Comparison of ENCODE assay signal across 11 mouse cellular contexts in the genomic region with DNA sequence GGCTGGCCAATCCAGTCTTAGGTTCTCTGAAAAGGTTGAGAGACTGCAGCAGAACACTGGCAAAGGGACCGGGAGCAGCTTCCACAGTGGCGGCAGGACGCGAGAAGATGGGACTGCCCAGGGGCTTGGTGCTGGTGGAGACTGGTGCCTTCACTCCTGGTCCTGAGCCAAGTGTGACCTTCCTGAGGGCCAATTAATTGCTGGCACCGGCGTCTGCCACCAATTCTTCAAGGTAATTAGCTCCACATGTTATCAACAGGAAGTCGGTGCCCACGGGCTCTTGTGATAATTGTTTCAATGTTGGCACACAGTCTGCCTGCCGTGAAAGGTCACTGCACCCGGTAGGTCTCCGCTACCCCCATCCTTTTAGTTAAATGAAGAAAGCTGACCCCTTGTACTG. TPM values are rescaled to one million over a fixed set of nuclear protein-coding genes. Genes with fewer than 3 reads are reported as not detected.
A peak's percentile ranks its signal among the peaks of the same experiment; 100 is the strongest.
DNase-seq lines count a peak whose midpoint lies in the region; ATAC-seq lines count a peak whose summit lies in the region.
"Had no signal": no experiment of that assay in that cellular context is flagged by ENCODE, and none has a peak within 500 bp of the region (broad histone marks: within the 10 kb centered on the region; RNA-seq: fewer than 3 reads in every experiment).

No protein-coding gene starts in this region.

- no peaks in the 10 kb centered on the region for H3K9me3 ChIP-seq in forebrain, embryonic 14.5 days (replicated peaks; ENCODE audit: control insufficient read depth, low read length)
- no peaks in the 10 kb centered on the region for H3K9me3 ChIP-seq in forebrain, embryonic 11.5 days (ENCODE audit: control insufficient read depth, low read length)
- H3K9me3 ChIP-seq in neural tube, embryonic 13.5 days: no peaks in the 10 kb centered on the region
- no peaks in the 10 kb centered on the region for H3K9me3 ChIP-seq in embryonic facial prominence, embryonic 10.5 days
- no peaks in the 10 kb centered on the region for H3K9me3 ChIP-seq in neural tube, embryonic 15.5 days (replicated peaks)

- no peaks in the 10 kb centered on the region for H3K36me3 ChIP-seq in forebrain, embryonic 14.5 days (ENCODE audit: control insufficient read depth, insufficient read depth, low read length)
- H3K36me3 ChIP-seq in forebrain, embryonic 11.5 days (ENCODE audit: control insufficient read depth, insufficient read depth, low read length): no peaks in the 10 kb centered on the region
- no peaks in the 10 kb centered on the region for H3K36me3 ChIP-seq in neural tube, embryonic 13.5 days
- H3K36me3 ChIP-seq in embryonic facial prominence, embryonic 10.5 days (replicated peaks): no peaks in the 10 kb centered on the region
- H3K36me3 ChIP-seq in neural tube, embryonic 15.5 days: no peaks in the 10 kb centered on the region

- H3K9ac ChIP-seq in forebrain, embryonic 14.5 days (ENCODE audit: low read length): no peak overlapping the region
- no peak overlapping the region for H3K9ac ChIP-seq in forebrain, embryonic 11.5 days (ENCODE audit: low read length)
- H3K9ac ChIP-seq in neural tube, embryonic 13.5 days: no peak overlapping the region
- no peak overlapping the region for H3K9ac ChIP-seq in neural tube, embryonic 15.5 days (replicated peaks)
- H3K9ac ChIP-seq: lung, embryonic 14.5 days had no signal

- H3K27me3 ChIP-seq in forebrain, embryonic 14.5 days (replicated peaks; ENCODE audit: control insufficient read depth, insufficient read depth, low read length): no peaks in the 10 kb centered on the region
- H3K27me3 ChIP-seq in forebrain, embryonic 11.5 days (ENCODE audit: control insufficient read depth, insufficient read depth, low read length): no peaks in the 10 kb centered on the region
- peaks cover 40% of the 10 kb centered on the region for H3K27me3 ChIP-seq in neural tube, embryonic 13.5 days
- peaks cover 4% of the 10 kb centered on the region for H3K27me3 ChIP-seq in embryonic facial prominence, embryonic 10.5 days (replicated peaks; ENCODE audit: low read depth, poor library complexity, severe bottlenecking)
- H3K27me3 ChIP-seq in neural tube, embryonic 15.5 days (replicated peaks): peaks cover 8% of the 10 kb centered on the region; the same call in 1 of the 2 replicates

- WGBS in forebrain, embryonic 14.5 days: 29% methylated on average over 11 of the region's 11 CpGs
- WGBS in forebrain, embryonic 11.5 days: 67% methylated on average over 11 of the region's 11 CpGs
- WGBS in neural tube, embryonic 13.5 days: 45% methylated on average over 11 of the region's 11 CpGs
- 42% methylated on average over 11 of the region's 11 CpGs for WGBS in embryonic facial prominence, embryonic 10.5 days
- 35% methylated on average over 11 of the region's 11 CpGs for WGBS in neural tube, embryonic 15.5 days

- no peak overlapping the region for H3K4me2 ChIP-seq in forebrain, embryonic 14.5 days (ENCODE audit: low read length)
- H3K4me2 ChIP-seq in forebrain, embryonic 11.5 days (ENCODE audit: low read depth, low read length, severe bottlenecking): no peak overlapping the region
- H3K4me2 ChIP-seq in neural tube, embryonic 13.5 days: no peak overlapping the region
- H3K4me2 ChIP-seq in neural tube, embryonic 15.5 days: peak overlapping the region; percentile 1; the same call in 1 of the 2 replicates
- H3K4me2 ChIP-seq: lung, embryonic 14.5 days had no signal

- H3K27ac ChIP-seq in forebrain, embryonic 14.5 days (ENCODE audit: low read depth, low read length): no peak overlapping the region
- H3K27ac ChIP-seq in forebrain, embryonic 11.5 days (ENCODE audit: low read depth, low read length): no peak overlapping the region
- H3K27ac ChIP-seq in neural tube, embryonic 13.5 days (replicated peaks): no peak overlapping the region
- peak overlapping the region; percentile 40; the same call in 1 of the 2 replicates for H3K27ac ChIP-seq in embryonic facial prominence, embryonic 10.5 days (replicated peaks)
- no peak overlapping the region for H3K27ac ChIP-seq in neural tube, embryonic 15.5 days (replicated peaks)

- intact Hi-C loops in left cerebral cortex, postnatal 14 days (cut with DNase I): no loop called here

- no peaks in the 10 kb centered on the region for H3K4me1 ChIP-seq in forebrain, embryonic 14.5 days (ENCODE audit: control insufficient read depth, insufficient read depth, low read length)
- no peaks in the 10 kb centered on the region for H3K4me1 ChIP-seq in forebrain, embryonic 11.5 days (replicated peaks; ENCODE audit: control insufficient read depth, insufficient read depth, low read length)
- H3K4me1 ChIP-seq in neural tube, embryonic 13.5 days (replicated peaks): peaks cover 16% of the 10 kb centered on the region
- H3K4me1 ChIP-seq in embryonic facial prominence, embryonic 10.5 days: peaks cover 20% of the 10 kb centered on the region
- peaks cover 15% of the 10 kb centered on the region for H3K4me1 ChIP-seq in neural tube, embryonic 15.5 days

- ATAC-seq in forebrain, embryonic 14.5 days: peak; percentile 70; the same call in 1 of the 2 replicates
- ATAC-seq in forebrain, embryonic 11.5 days (replicated peaks; ENCODE audit: low FRiP score): no peak
- peak; percentile 43; the same call in 1 of the 2 replicates for ATAC-seq in neural tube, embryonic 13.5 days (ENCODE audit: low read depth)
- ATAC-seq in neural tube, embryonic 15.5 days (ENCODE audit: low FRiP score): peak; percentile 57; the same call in 1 of the 2 replicates
- ATAC-seq: inflammation-experienced regulatory T-cells, adult 6 months had no signal

- no peak overlapping the region for H3K4me3 ChIP-seq in forebrain, embryonic 14.5 days (ENCODE audit: low read depth, low read length)
- no peak overlapping the region for H3K4me3 ChIP-seq in forebrain, embryonic 11.5 days (ENCODE audit: low read depth, low read length)
- no peak overlapping the region for H3K4me3 ChIP-seq in neural tube, embryonic 13.5 days
- H3K4me3 ChIP-seq in embryonic facial prominence, embryonic 10.5 days: 0 out of 2 replicates have a peak overlapping the region, but pooled peaks have one; percentile 5
- no peak overlapping the region for H3K4me3 ChIP-seq in neural tube, embryonic 15.5 days (replicated peaks)

- peak; percentile 81 for DNase-seq in forebrain, embryonic 14.5 days (ENCODE audit: low spot score)
- DNase-seq in forebrain, embryonic 11.5 days (ENCODE audit: low spot score): no peak
- DNase-seq in neural tube, embryonic 10.5 days (ENCODE audit: extremely low spot score, low spot score): no peak
- DNase-seq in embryonic facial prominence, embryonic 10.5 days (ENCODE audit: low spot score): peak; percentile 58
- DNase-seq in left cerebral cortex, postnatal 14 days (ENCODE audit: low spot score in 2 of 2): no peak
- DNase-seq in T-cell, adult 2 months (ENCODE audit: low spot score): no peak
- DNase-seq: lung, embryonic 14.5 days; right cerebral cortex, postnatal 4 days had no signal

RNA-seq across cellular contexts. Expression of gene Spock1, which starts 37.1 kb away (rescaled TPM):
- polyA plus RNA-seq in forebrain, embryonic 14.5 days (2014; fragmentation: Nextera tagmentation; extraction: Ambion mirVana): 31.2 and 40.8 TPM in 2 replicates
- polyA plus RNA-seq in forebrain, embryonic 11.5 days (2014; fragmentation: Nextera tagmentation; extraction: Ambion mirVana): 3.4 and 4.0 TPM in 2 replicates
- polyA plus RNA-seq in neural tube, embryonic 13.5 days (2015; fragmentation: Nextera tagmentation; extraction: Ambion mirVana): 90.2 and 95.5 TPM in 2 replicates
- 2.9 and 4.0 TPM in 2 replicates for polyA plus RNA-seq in embryonic facial prominence, embryonic 10.5 days (2016; fragmentation: Nextera tagmentation; extraction: Ambion mirVana)
- polyA plus RNA-seq in neural tube, embryonic 15.5 days (2015; fragmentation: Nextera tagmentation; extraction: Ambion mirVana): 103 and 111 TPM in 2 replicates
- total RNA-seq in left cerebral cortex, postnatal 14 days (2021): 100 to 1,000 TPM; 297 to 320 TPM
- polyA plus RNA-seq: inflammation-experienced regulatory T-cells, adult 6 months; lung, embryonic 14.5 days had no signal

Comparison
In these comparisons a context has a peak if more than half of its experiments do, and no peak if none do; other contexts are left out.
1. DNase-seq: peak in forebrain, embryonic 14.5 days (single experiment) and embryonic facial prominence, embryonic 10.5 days (single experiment); none in forebrain, embryonic 11.5 days (single experiment), neural tube, embryonic 10.5 days (single experiment), left cerebral cortex, postnatal 14 days (0 of 2) and T-cell, adult 2 months (single experiment).